Mouse (Mus musculus): ENCODE measurements at regions not wholly inside any gene's neighbourhood (a gene's known extent, or its start where the extent isn't known, plus 50 kb on each side); places are given as distances from the start of the nearest gene placed in this dataset.

GRCm38 (mm10) chr15:86932345-86933075 lies 611.6 kb upstream of the Fam19a5 start:
- TF ChIP-seq GATA1 (IDR thresholded peaks at IDR 0.05; ENCODE audit: low read length) (no peak), TAL1 (IDR thresholded peaks at IDR 0.05; ENCODE audit: low read length) (no peak)
